Comparison of ENCODE assay signal across 13 mouse cellular contexts in the genomic region with DNA sequence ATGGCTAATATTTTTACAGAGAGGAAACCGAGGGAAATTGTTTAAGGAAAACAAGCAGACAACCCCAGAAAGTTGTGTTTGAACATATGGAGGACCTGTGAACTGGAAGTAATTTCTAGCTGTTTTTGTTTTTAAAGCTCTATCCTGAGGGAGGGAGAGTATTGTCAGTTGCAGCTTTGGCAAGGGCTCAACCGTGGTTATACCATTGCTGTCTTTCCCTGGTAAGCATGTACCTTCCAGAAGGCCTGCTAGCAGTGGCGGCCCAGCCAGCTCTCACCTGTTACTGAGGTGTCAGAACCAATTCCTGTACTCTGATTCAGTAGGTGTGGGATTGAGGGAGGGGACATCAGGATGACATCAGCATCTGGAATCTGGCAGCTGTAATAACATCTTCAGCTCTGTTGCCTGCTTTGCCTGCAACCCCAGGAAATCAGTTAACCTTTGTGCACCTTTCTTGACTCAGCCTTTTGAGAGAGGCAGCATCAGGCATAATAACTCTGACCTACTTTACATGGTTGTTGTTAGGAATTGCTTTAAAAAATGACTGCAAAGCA.
DNase-seq lines count a peak whose midpoint lies in the region; ATAC-seq and TF ChIP-seq lines count a peak whose summit lies in the region.
"Had no signal": no experiment of that assay in that cellular context is flagged by ENCODE, and none has a peak within 500 bp of the region (broad histone marks: within the 10 kb centered on the region; RNA-seq: fewer than 3 reads in every experiment).

No protein-coding gene starts in this region.

- H3K9ac ChIP-seq in embryonic facial prominence, embryonic 11.5 days (replicated peaks; ENCODE audit: low read length), result no peak overlapping the region
- H3K9ac ChIP-seq: limb, embryonic 15.5 days; lung, embryonic 14.5 days had no signal

- no peaks in the 10 kb centered on the region for H3K36me3 ChIP-seq in kidney, adult 2 months (ENCODE audit: control insufficient read depth, insufficient read depth, low read length)
- H3K36me3 ChIP-seq in embryonic facial prominence, embryonic 11.5 days (replicated peaks; ENCODE audit: control insufficient read depth, insufficient read depth, low read depth, low read length), result no peaks in the 10 kb centered on the region
- H3K36me3 ChIP-seq: limb, embryonic 15.5 days had no signal

- TF ChIP-seq POLR2A in kidney, adult 2 months (IDR thresholded peaks at IDR 0.05; ENCODE audit: low read depth, low read length), result no peak
- no peak for TF ChIP-seq POLR2A in cerebellum, adult 2 months (IDR thresholded peaks at IDR 0.05; ENCODE audit: borderline replicate concordance, insufficient read depth, low read length)

- no peak overlapping the region for H3K4me3 ChIP-seq in kidney, adult 2 months (ENCODE audit: insufficient read depth, low read depth, low read length)
- H3K4me3 ChIP-seq in cerebellum, adult 2 months (replicated peaks; ENCODE audit: insufficient read depth, low read depth, low read length), result no peak overlapping the region
- no peak overlapping the region for H3K4me3 ChIP-seq in embryonic facial prominence, embryonic 11.5 days (ENCODE audit: low read depth, low read length)
- H3K4me3 ChIP-seq: limb, embryonic 15.5 days had no signal

- no peak overlapping the region for H3K4me2 ChIP-seq in embryonic facial prominence, embryonic 11.5 days (ENCODE audit: low read depth, low read length)
- H3K4me2 ChIP-seq: limb, embryonic 15.5 days; lung, embryonic 14.5 days had no signal

- DNase-seq in kidney, adult 2 months, result peak; percentile 48
- no peak for DNase-seq in kidney, adult 11 months
- DNase-seq in brain, adult 2 months (ENCODE audit: low read depth, low spot score), result peak; percentile 71
- DNase-seq in cerebellum, adult 2 months, result peak; percentile 21 to 47
- peak; percentile 46 for DNase-seq in embryonic facial prominence, embryonic 11.5 days (ENCODE audit: low spot score)
- DNase-seq in gastrocnemius, postnatal 4 days (ENCODE audit: low spot score in 2 of 2), result no peak
- DNase-seq in spleen, postnatal 4 days (ENCODE audit: low spot score in 2 of 2), result no peak
- DNase-seq: heart, postnatal 14 days; lung, embryonic 14.5 days; right cerebral cortex, adult 18-20 months had no signal

- no peak overlapping the region for H3K27ac ChIP-seq in kidney, adult 2 months (ENCODE audit: insufficient read depth, low read depth, low read length)
- H3K27ac ChIP-seq in cerebellum, adult 2 months (ENCODE audit: insufficient read depth, low read length), result no peak overlapping the region
- no peak overlapping the region for H3K27ac ChIP-seq in embryonic facial prominence, embryonic 11.5 days (replicated peaks; ENCODE audit: low read depth, low read length)
- H3K27ac ChIP-seq: limb, embryonic 15.5 days had no signal

- TF ChIP-seq CTCF in kidney, adult 2 months (conservative IDR thresholded peaks at IDR 0.05; ENCODE audit: insufficient read depth, insufficient read length, low read depth, low read length), result no peak
- TF ChIP-seq CTCF in cerebellum, adult 2 months (IDR thresholded peaks at IDR 0.05; ENCODE audit: borderline replicate concordance, insufficient read depth, low read depth, low read length), result no peak

- no peak for ATAC-seq in embryonic facial prominence, embryonic 11.5 days (replicated peaks; ENCODE audit: insufficient number of reproducible peaks, low FRiP score, low TSS enrichment, low read depth)
- ATAC-seq: activated CD4-positive, CD25-positive, alpha-beta regulatory T cell, adult 4 months; CD4-positive, CD25-positive, alpha-beta regulatory T cell, adult 4 months had no signal

- peaks cover 3% of the 10 kb centered on the region; the same call in 1 of the 2 replicates for H3K4me1 ChIP-seq in kidney, adult 2 months (ENCODE audit: control insufficient read depth, insufficient read depth, low read length)
- H3K4me1 ChIP-seq in cerebellum, adult 2 months (ENCODE audit: control insufficient read depth, insufficient read depth, low read length), result peaks cover 3% of the 10 kb centered on the region
- no peaks in the 10 kb centered on the region for H3K4me1 ChIP-seq in embryonic facial prominence, embryonic 11.5 days (ENCODE audit: control insufficient read depth, insufficient read depth, low read length)

- H3K9me3 ChIP-seq in embryonic facial prominence, embryonic 11.5 days (replicated peaks; ENCODE audit: control insufficient read depth, low read length), result no peaks in the 10 kb centered on the region
- H3K9me3 ChIP-seq: limb, embryonic 15.5 days had no signal

- no peaks in the 10 kb centered on the region for H3K27me3 ChIP-seq in kidney, adult 2 months (replicated peaks; ENCODE audit: control insufficient read depth, insufficient read depth, low read length)
- H3K27me3 ChIP-seq in cerebellum, adult 2 months (ENCODE audit: control insufficient read depth, insufficient read depth, low read length), result no peaks in the 10 kb centered on the region
- H3K27me3 ChIP-seq in embryonic facial prominence, embryonic 11.5 days (ENCODE audit: control insufficient read depth, insufficient read depth, low read length), result no peaks in the 10 kb centered on the region
- H3K27me3 ChIP-seq: limb, embryonic 15.5 days had no signal

- 52% methylated on average over 3 of the region's 3 CpGs for WGBS in kidney, adult 2 months
- WGBS in cerebellum, adult 2 months, result 14% methylated on average over 3 of the region's 3 CpGs
- 27% methylated on average over 3 of the region's 3 CpGs for WGBS in embryonic facial prominence, embryonic 11.5 days

Comparison
In these comparisons a context has a peak if more than half of its experiments do, and no peak if none do; other contexts are left out.
1. DNase-seq: peak in kidney, adult 2 months (single experiment), brain, adult 2 months (single experiment), cerebellum, adult 2 months (2 of 2) and embryonic facial prominence, embryonic 11.5 days (single experiment); none in kidney, adult 11 months (single experiment), gastrocnemius, postnatal 4 days (0 of 2) and spleen, postnatal 4 days (0 of 2).